ENCODE assay signal across 8 mouse cellular contexts in the genomic region with DNA sequence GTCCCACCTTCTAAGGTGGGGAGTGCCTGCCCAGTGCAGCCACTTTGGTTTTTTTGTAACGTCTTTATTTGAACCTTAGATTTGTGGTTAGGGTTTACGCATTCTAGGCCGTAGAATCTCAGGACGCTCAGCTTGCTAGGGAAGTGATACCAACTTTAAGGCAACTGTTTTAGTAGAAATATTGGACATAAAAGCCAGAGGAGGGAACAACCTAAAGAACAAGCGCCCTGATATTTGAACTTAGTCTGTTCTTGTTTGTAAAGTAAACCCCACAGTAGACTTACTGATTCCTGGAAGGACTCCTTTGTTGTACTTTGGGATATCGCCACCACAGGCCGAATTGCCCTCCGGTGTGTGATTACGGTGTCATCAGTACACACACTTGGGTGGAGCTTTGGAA. TPM values are rescaled to one million over a fixed set of nuclear protein-coding genes. Genes with fewer than 3 reads are reported as not detected.
DNase-seq lines count a peak whose midpoint lies in the region; ATAC-seq and TF ChIP-seq lines count a peak whose summit lies in the region.

No protein-coding gene starts in this region.

- 58% methylated on average over 9 of the region's 9 CpGs for WGBS in heart, embryonic 10.5 days

- H3K4me1 ChIP-seq in heart, embryonic 10.5 days = peaks cover 31% of the 10 kb centered on the region
- peaks cover 2% of the 10 kb centered on the region for H3K4me1 ChIP-seq in ES-Bruce4 (ENCODE audit: control insufficient read depth, insufficient read depth, low read length)
- H3K4me1 ChIP-seq in megakaryocyte, embryonic 14.5 days = peaks cover 48% of the 10 kb centered on the region

- no peaks in the 10 kb centered on the region for H3K9me3 ChIP-seq in heart, embryonic 10.5 days
- H3K9me3 ChIP-seq in ES-Bruce4 (replicated peaks; ENCODE audit: control insufficient read depth, insufficient read depth, low read length, poor library complexity, severe bottlenecking) = no peaks in the 10 kb centered on the region
- H3K9me3 ChIP-seq in megakaryocyte, embryonic 14.5 days = no peaks in the 10 kb centered on the region

- peak overlapping the region; percentile 95 for H3K4me3 ChIP-seq in heart, embryonic 10.5 days
- H3K4me3 ChIP-seq in ES-Bruce4 (ENCODE audit: low read depth, low read length) = peak overlapping the region; percentile 96
- H3K4me3 ChIP-seq in megakaryocyte, embryonic 14.5 days (replicated peaks) = peak overlapping the region; percentile 99

- TF ChIP-seq POLR2A in ES-Bruce4 (IDR thresholded peaks at IDR 0.05; ENCODE audit: insufficient read depth, low read length) = no peak

- peak overlapping the region; percentile 83 for H3K9ac ChIP-seq in ES-Bruce4 (ENCODE audit: low read depth, poor library complexity, severe bottlenecking)

- intact Hi-C loops in heart, postnatal 14 days (cut with DNase I) = loop anchor here (5.0 kb wide), 1 partner anchor 170 kb away; the partner anchor contains the start of gene Ube3c

- H3K27ac ChIP-seq in heart, embryonic 10.5 days = peak overlapping the region; percentile 97; the same call in 1 of the 2 replicates
- peak overlapping the region; percentile 89 for H3K27ac ChIP-seq in ES-Bruce4 (ENCODE audit: insufficient read depth, low read length)

- no peak for TF ChIP-seq EP300 in ES-Bruce4 (IDR thresholded peaks at IDR 0.05; ENCODE audit: insufficient read depth, low read depth, low read length)

- no peak for DNase-seq in heart, embryonic 10.5 days (ENCODE audit: low spot score)
- no peak for DNase-seq in heart, postnatal 14 days
- DNase-seq in layer of hippocampus, adult 11-12 months (ENCODE audit: low spot score) = no peak
- no peak for DNase-seq in spleen, postnatal 36 days (ENCODE audit: low spot score in 2 of 2)
- DNase-seq in right cerebral cortex, postnatal 14 days = no peak

- TF ChIP-seq CTCF in ES-Bruce4 (IDR thresholded peaks at IDR 0.05; ENCODE audit: low read depth, low read length) = no peak

- peak; percentile 28 for ATAC-seq in granulocyte monocyte progenitor cell, adult 5-6 weeks (replicated peaks; ENCODE audit: poor library complexity, severe bottlenecking)

- 0 out of 2 replicates have a peak, but pooled peaks cover under 1% of the 10 kb centered on the region for H3K36me3 ChIP-seq in heart, embryonic 10.5 days
- H3K36me3 ChIP-seq in ES-Bruce4 (ENCODE audit: control insufficient read depth, insufficient read depth, low read length, poor library complexity, severe bottlenecking) = peaks cover 3% of the 10 kb centered on the region; the same call in 1 of the 2 replicates
- H3K36me3 ChIP-seq in megakaryocyte, embryonic 14.5 days (replicated peaks; ENCODE audit: low read length) = peaks cover 14% of the 10 kb centered on the region

- no peaks in the 10 kb centered on the region for H3K27me3 ChIP-seq in heart, embryonic 10.5 days (ENCODE audit: insufficient read depth, poor library complexity, severe bottlenecking)
- no peaks in the 10 kb centered on the region for H3K27me3 ChIP-seq in ES-Bruce4 (ENCODE audit: control insufficient read depth, insufficient read depth, low read length, poor library complexity, severe bottlenecking)
- no peaks in the 10 kb centered on the region for H3K27me3 ChIP-seq in megakaryocyte, embryonic 14.5 days (replicated peaks)

RNA-seq across cellular contexts. Expression of gene Gm5129, which starts 1.2 kb away (rescaled TPM):
- not detected in 2 replicates for polyA plus RNA-seq in heart, embryonic 10.5 days (2016; fragmentation: Nextera tagmentation; extraction: Ambion mirVana)
- not detected for total RNA-seq in heart, postnatal 14 days (2021)
- not detected in 2 replicates for polyA plus RNA-seq in ES-Bruce4 (2011; ENCODE audit: insufficient read depth, insufficient read length, low read depth, missing spikeins)
- total RNA-seq in granulocyte monocyte progenitor cell, adult 5-6 weeks (2014; fragmentation: Nextera tagmentation) = not detected in 2 replicates
- total RNA-seq in granulocyte monocyte progenitor cell, adult 5-6 weeks (2017) = not detected in 2 replicates
- polyA plus RNA-seq in megakaryocyte, embryonic 14.5 days (2012; ENCODE audit: insufficient read depth, low replicate concordance) = 1.3 TPM in 1 of 2 replicates, not detected in the other

RNA-seq across cellular contexts. Expression of gene Dnajb6, which starts 1.5 kb away (rescaled TPM):
- 110 and 129 TPM in 2 replicates for polyA plus RNA-seq in heart, embryonic 10.5 days (2016; fragmentation: Nextera tagmentation; extraction: Ambion mirVana)
- total RNA-seq in heart, postnatal 14 days (2021) = 10 to 100 TPM; 72.1 to 74.6 TPM
- polyA plus RNA-seq in ES-Bruce4 (2011; ENCODE audit: insufficient read depth, insufficient read length, low read depth, missing spikeins) = 198 and 208 TPM in 2 replicates
- total RNA-seq in granulocyte monocyte progenitor cell, adult 5-6 weeks (2014; fragmentation: Nextera tagmentation) = 129 and 145 TPM in 2 replicates
- total RNA-seq in granulocyte monocyte progenitor cell, adult 5-6 weeks (2017) = 142 and 197 TPM in 2 replicates
- polyA plus RNA-seq in megakaryocyte, embryonic 14.5 days (2012; ENCODE audit: insufficient read depth, low replicate concordance) = 175 and 336 TPM in 2 replicates
